ENCODE assay signal across 8 mouse cellular contexts in genomic region chr13:52979331-52980051, GRCm38 (mm10). TPM values are rescaled to one million over a fixed set of nuclear protein-coding genes. Genes with fewer than 3 reads are reported as not detected.
DNase-seq lines count a peak whose midpoint lies in the region; ATAC-seq lines count a peak whose summit lies in the region.

No protein-coding gene starts in this region.

- H3K36me3 ChIP-seq in kidney, embryonic 15.5 days, result no peaks in the 10 kb centered on the region
- H3K36me3 ChIP-seq in midbrain, embryonic 10.5 days, result no peaks in the 10 kb centered on the region
- H3K36me3 ChIP-seq in stomach, embryonic 15.5 days, result no peaks in the 10 kb centered on the region

- H3K9me3 ChIP-seq in kidney, embryonic 15.5 days (replicated peaks), result no peaks in the 10 kb centered on the region
- H3K9me3 ChIP-seq in midbrain, embryonic 10.5 days (replicated peaks), result no peaks in the 10 kb centered on the region
- H3K9me3 ChIP-seq in stomach, embryonic 15.5 days, result no peaks in the 10 kb centered on the region

- H3K27me3 ChIP-seq in kidney, embryonic 15.5 days, result peaks cover 10% of the 10 kb centered on the region; the same call in 1 of the 2 replicates
- peaks cover 38% of the 10 kb centered on the region for H3K27me3 ChIP-seq in midbrain, embryonic 10.5 days (ENCODE audit: low read depth, poor library complexity, severe bottlenecking)
- no peaks in the 10 kb centered on the region for H3K27me3 ChIP-seq in stomach, embryonic 15.5 days (replicated peaks)

- ATAC-seq in kidney, embryonic 15.5 days (replicated peaks; ENCODE audit: low FRiP score), result no peak
- no peak for ATAC-seq in stomach, embryonic 15.5 days (ENCODE audit: insufficient read depth, low FRiP score, low read depth)
- no peak for ATAC-seq in megakaryocyte-erythroid progenitor cell, adult 5-6 weeks (replicated peaks; ENCODE audit: low FRiP score, low TSS enrichment, poor library complexity, severe bottlenecking)

- H3K4me1 ChIP-seq in kidney, embryonic 15.5 days, result peaks cover 55% of the 10 kb centered on the region
- peaks cover 61% of the 10 kb centered on the region for H3K4me1 ChIP-seq in midbrain, embryonic 10.5 days
- peaks cover 21% of the 10 kb centered on the region for H3K4me1 ChIP-seq in stomach, embryonic 15.5 days

- H3K4me3 ChIP-seq in kidney, embryonic 15.5 days (replicated peaks), result peak overlapping the region; percentile 96
- H3K4me3 ChIP-seq in midbrain, embryonic 10.5 days, result peak overlapping the region; percentile 83
- H3K4me3 ChIP-seq in stomach, embryonic 15.5 days (replicated peaks), result peak overlapping the region; percentile 94

- peak; percentile 45 for DNase-seq in kidney, adult 9 months
- no peak for DNase-seq in kidney, adult 11 months
- DNase-seq in cerebellum, adult 9-11 months, result peak; percentile 44
- peak; percentile 68 to 72 for DNase-seq in heart, adult 18-20 months
- no peak for DNase-seq in midbrain, embryonic 10.5 days (ENCODE audit: low spot score)

- WGBS in kidney, embryonic 15.5 days, result under 1% methylated on average over 22 of the region's 22 CpGs
- under 1% methylated on average over 22 of the region's 22 CpGs for WGBS in midbrain, embryonic 10.5 days
- whole genome bisulfite sequencing in stomach, embryonic 15.5 days, result under 1% methylated on average over 22 of the region's 22 CpGs

- peak overlapping the region; percentile 94 for H3K27ac ChIP-seq in kidney, embryonic 15.5 days
- H3K27ac ChIP-seq in midbrain, embryonic 10.5 days (replicated peaks), result peak overlapping the region; percentile 92
- peak overlapping the region; percentile 95 for H3K27ac ChIP-seq in stomach, embryonic 15.5 days

- peak overlapping the region; percentile 80 for H3K9ac ChIP-seq in kidney, embryonic 15.5 days
- H3K9ac ChIP-seq in stomach, embryonic 15.5 days, result peak overlapping the region; percentile 94; the same call in 1 of the 2 replicates

- peak overlapping the region; percentile 99 for H3K4me2 ChIP-seq in kidney, embryonic 15.5 days
- H3K4me2 ChIP-seq in stomach, embryonic 15.5 days, result peak overlapping the region; percentile 97

RNA-seq across cellular contexts. Expression of gene Nfil3, which starts 1.4 kb away (rescaled TPM):
- total RNA-seq in heart, adult 18-20 months (2021), result 10 to 100 TPM; 33.9 to 36.7 TPM
- polyA plus RNA-seq in kidney, embryonic 15.5 days (2015; fragmentation: Nextera tagmentation; extraction: Ambion mirVana), result 20.4 and 22.5 TPM in 2 replicates
- polyA plus RNA-seq in midbrain, embryonic 10.5 days (2016; fragmentation: Nextera tagmentation; extraction: Ambion mirVana), result 16.3 and 16.5 TPM in 2 replicates
- 30.1 and 32.3 TPM in 2 replicates for polyA plus RNA-seq in stomach, embryonic 15.5 days (2015; fragmentation: Nextera tagmentation; extraction: Ambion mirVana)
- 0.64 TPM in 1 of 2 replicates, not detected in the other for total RNA-seq in megakaryocyte-erythroid progenitor cell, adult 5-6 weeks (2014; fragmentation: Nextera tagmentation)
- 0.85 and 0.88 TPM in 2 replicates for total RNA-seq in megakaryocyte-erythroid progenitor cell, adult 5-6 weeks (2017)

RNA-seq across cellular contexts. Expression of gene Auh, which starts 50.0 kb away (rescaled TPM):
- total RNA-seq in heart, adult 18-20 months (2021), result 100 to 1,000 TPM; 163 to 164 TPM
- polyA plus RNA-seq in kidney, embryonic 15.5 days (2015; fragmentation: Nextera tagmentation; extraction: Ambion mirVana), result 56.4 and 57.0 TPM in 2 replicates
- 35.2 and 35.8 TPM in 2 replicates for polyA plus RNA-seq in midbrain, embryonic 10.5 days (2016; fragmentation: Nextera tagmentation; extraction: Ambion mirVana)
- 43.9 and 44.4 TPM in 2 replicates for polyA plus RNA-seq in stomach, embryonic 15.5 days (2015; fragmentation: Nextera tagmentation; extraction: Ambion mirVana)
- 28.8 and 40.9 TPM in 2 replicates for total RNA-seq in megakaryocyte-erythroid progenitor cell, adult 5-6 weeks (2014; fragmentation: Nextera tagmentation)
- total RNA-seq in megakaryocyte-erythroid progenitor cell, adult 5-6 weeks (2017), result 22.5 and 24.9 TPM in 2 replicates

Comparison
In these comparisons a context has a peak if more than half of its experiments do, and no peak if none do; other contexts are left out.
1. DNase-seq: peak in kidney, adult 9 months (single experiment), cerebellum, adult 9-11 months (single experiment) and heart, adult 18-20 months (2 of 2); none in kidney, adult 11 months (single experiment) and midbrain, embryonic 10.5 days (single experiment).
2. Peak in every context shown above with its lines, with median percentiles within 50 percentile points of each other: H3K27ac ChIP-seq and H3K4me3 ChIP-seq.